Mouse (Mus musculus): ENCODE measurements around the gene Gpx5. TPM values are rescaled to one million over a fixed set of nuclear protein-coding genes. Genes with fewer than 3 reads are reported as not detected.
A peak's percentile ranks its signal among the peaks of the same experiment; 100 is the strongest.

Gpx5 gene
- polyA plus RNA-seq, 1 experiment from 2014 or later = not detected

DNA sequence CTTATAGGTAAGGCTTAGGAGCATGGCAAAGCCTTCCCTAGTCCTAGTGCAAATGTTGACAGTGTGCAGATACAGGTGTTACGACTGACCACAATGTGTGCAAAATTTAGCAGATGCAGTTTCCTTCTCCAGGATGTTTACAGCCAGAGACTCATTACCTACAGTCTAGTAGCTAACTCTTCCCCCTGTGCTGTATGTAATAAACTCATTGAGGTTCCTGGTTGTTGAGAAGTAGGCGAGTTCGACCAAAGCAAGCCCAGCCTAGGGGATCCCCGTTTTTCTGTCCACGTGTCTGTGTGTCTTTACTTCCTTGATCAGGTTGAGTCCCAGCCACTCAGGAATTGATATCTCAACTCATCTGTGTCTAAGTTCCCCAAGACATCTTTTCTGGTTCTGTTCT is 48.4 kb downstream of the Gpx5 start:
- H3K9ac ChIP-seq = no peak overlapping the region
- no peak overlapping the region for H3K27ac ChIP-seq
- H3K27me3 ChIP-seq = peaks cover 27% of the 10 kb centered on the region
- no peak for ATAC-seq (ENCODE audit: low FRiP score)
- 88% methylated on average over 5 of the region's 5 CpGs for WGBS
- no peaks in the 10 kb centered on the region for H3K9me3 ChIP-seq
- H3K4me3 ChIP-seq = no peak overlapping the region
- H3K4me1 ChIP-seq (replicated peaks) = 0 out of 2 replicates have a peak, but pooled peaks cover 6% of the 10 kb centered on the region
- no peaks in the 10 kb centered on the region for H3K36me3 ChIP-seq
- no peak overlapping the region for H3K4me2 ChIP-seq

DNA sequence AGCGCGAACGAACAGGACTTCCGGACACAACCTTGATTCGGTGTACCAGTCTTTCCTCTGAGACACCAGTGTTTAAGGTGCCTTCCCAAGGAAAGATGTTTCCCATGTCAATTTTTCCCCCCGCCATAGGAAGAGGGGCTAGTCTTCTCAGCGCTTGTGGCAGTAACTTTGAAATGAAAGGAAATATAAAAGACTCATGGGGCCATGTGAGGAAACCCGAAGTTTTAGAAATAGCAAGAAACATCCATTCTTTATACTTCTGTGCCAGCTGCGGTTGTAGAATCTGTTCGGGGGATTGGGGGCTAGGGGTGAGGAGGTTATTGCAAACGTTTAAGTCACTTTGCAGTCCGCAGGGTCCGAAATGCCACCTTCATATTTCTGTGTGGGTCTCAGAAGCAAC is 49.3 kb downstream of the Gpx5 start:
- H3K4me3 ChIP-seq = no peak overlapping the region
- WGBS = 23% methylated on average over 13 of the region's 13 CpGs
- no peak overlapping the region for H3K9ac ChIP-seq

DNA sequence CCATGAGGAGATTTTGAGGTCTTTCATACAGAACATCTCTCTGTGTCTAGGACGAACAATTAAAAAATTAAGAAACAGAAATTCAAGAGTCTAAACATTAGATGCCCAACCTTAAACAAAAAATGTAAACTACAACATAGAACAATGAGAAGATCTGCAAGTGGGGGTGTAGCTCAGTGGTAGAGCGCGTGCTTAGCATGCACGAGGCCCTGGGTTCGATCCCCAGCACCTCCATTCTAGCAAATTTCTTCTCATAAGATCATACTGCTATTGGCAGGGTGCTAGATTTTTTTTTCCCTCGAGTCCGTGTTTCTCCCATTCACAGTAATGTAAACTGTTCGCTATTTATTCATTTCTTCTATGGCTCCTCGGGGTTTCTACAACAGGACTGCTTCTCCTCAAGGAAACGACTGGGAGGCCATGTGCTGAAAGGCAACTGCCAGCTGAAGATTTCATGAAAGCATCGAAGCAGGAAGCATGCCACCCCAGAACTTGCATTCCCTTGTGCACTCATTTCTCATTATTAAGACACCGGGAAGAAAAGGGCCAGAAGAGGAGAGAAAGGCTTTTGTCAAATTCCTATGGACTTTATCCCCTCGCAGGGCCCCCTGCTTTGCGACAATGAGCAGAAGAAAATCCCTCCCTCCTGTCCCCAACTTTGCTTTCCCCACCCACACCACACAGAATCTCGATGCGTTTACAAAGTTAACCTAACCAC is 50.0 kb downstream of the Gpx5 start:
- no peak overlapping the region for H3K27ac ChIP-seq
- H3K27me3 ChIP-seq = peaks cover 27% of the 10 kb centered on the region
- H3K36me3 ChIP-seq = no peaks in the 10 kb centered on the region
- no peaks in the 10 kb centered on the region for H3K9me3 ChIP-seq
- 6% methylated on average over 16 of the region's 16 CpGs for WGBS
- ATAC-seq (ENCODE audit: low FRiP score) = no peak
- 0 out of 2 replicates have a peak, but pooled peaks cover 6% of the 10 kb centered on the region for H3K4me1 ChIP-seq (replicated peaks)
- H3K4me3 ChIP-seq = no peak overlapping the region
- peak overlapping the region; percentile 40 for H3K4me2 ChIP-seq
- no peak overlapping the region for H3K9ac ChIP-seq

More for the DNA sequence above, 49.3 kb downstream of the Gpx5 start:
- 0 out of 2 replicates have a peak, but pooled peaks cover 6% of the 10 kb centered on the region for H3K4me1 ChIP-seq (replicated peaks)
- H3K9me3 ChIP-seq = no peaks in the 10 kb centered on the region
- H3K27ac ChIP-seq = no peak overlapping the region
- no peaks in the 10 kb centered on the region for H3K36me3 ChIP-seq
- no peak for ATAC-seq (ENCODE audit: low FRiP score)
- peaks cover 27% of the 10 kb centered on the region for H3K27me3 ChIP-seq
- H3K4me2 ChIP-seq = peak overlapping the region; percentile 40

DNA sequence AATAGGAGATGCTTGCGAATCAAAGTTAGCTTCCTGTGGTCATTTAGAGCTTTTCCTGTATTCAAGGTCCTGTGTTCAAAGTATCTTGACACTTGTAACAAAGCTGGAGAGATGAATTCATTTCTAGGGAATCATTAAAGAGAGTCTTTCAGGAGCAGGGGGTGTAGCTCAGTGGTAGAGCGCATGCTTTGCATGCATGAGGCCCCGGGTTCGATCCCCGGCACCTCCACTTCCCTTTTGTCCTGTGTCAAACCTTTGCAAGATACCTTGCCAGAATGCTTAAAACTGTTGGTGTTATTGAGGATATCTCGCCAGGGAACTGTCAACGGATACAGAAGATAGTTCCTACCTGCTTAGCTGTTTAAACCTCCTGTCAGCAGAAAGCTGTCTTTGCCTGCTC is 51.7 kb downstream of the Gpx5 start:
- Histone ChIP-seq H3K36me3 (no peaks in the 10 kb centered on the region), H3K4me2 (no peak overlapping the region), H3K4me1 (replicated peaks) (0 out of 2 replicates have a peak, but pooled peaks cover 6% of the 10 kb centered on the region), H3K27me3 (peaks cover 24% of the 10 kb centered on the region), H3K9me3 (no peaks in the 10 kb centered on the region), H3K4me3 (no peak overlapping the region), H3K27ac (no peak overlapping the region), H3K9ac (no peak overlapping the region)
- 8% methylated on average over 7 of the region's 7 CpGs for WGBS
- no peak for ATAC-seq (ENCODE audit: low FRiP score)

DNA sequence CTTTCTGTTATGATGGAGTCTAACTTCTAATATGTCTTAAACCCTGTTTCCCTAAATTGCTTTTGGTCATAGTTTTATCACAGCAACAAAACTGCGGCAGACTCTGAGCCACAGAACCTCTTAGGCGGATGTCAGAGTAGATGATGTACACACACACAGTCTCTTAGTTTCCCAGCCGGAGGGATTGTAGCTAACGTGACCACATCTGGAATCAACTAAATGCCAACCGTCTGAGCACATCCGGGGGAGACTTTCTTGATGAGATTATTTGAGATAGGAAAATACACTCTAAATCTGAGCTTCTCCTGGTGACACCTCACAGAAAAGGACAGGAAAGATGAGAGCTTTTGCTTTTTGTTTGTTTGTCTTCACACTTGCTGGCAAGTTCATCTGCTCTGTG is 55.4 kb downstream of the Gpx5 start:
- Histone ChIP-seq H3K9me3 (no peaks in the 10 kb centered on the region), H3K4me2 (no peak overlapping the region), H3K4me3 (no peak overlapping the region), H3K27ac (no peak overlapping the region), H3K27me3 (peaks cover 3% of the 10 kb centered on the region; the same call in 1 of the 2 replicates), H3K9ac (no peak overlapping the region), H3K4me1 (replicated peaks) (peaks cover 6% of the 10 kb centered on the region; the same call in 1 of the 2 replicates), H3K36me3 (no peaks in the 10 kb centered on the region)
- WGBS = 88% methylated on average over 6 of the region's 6 CpGs
- no peak for ATAC-seq (ENCODE audit: low FRiP score)

DNA sequence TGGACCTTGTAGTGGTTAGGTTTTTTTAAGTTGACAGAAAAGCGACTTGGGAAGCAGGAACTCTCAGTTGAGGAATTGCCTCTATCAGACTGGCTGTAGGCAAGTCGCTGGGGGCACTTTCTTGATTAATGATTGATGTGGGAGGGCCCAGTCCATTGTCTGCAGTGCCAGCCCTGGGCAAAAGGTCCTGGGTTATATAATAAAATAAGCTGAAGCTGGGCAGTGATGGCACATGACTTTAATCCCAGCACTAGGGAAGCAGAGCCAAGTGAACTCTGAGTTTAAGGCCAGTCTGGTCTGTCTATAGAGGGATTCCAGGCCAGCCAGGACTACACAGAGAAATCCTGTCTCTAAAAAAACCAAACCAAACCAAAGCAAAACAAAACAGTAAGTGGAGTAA is 55.8 kb downstream of the Gpx5 start:
- no peak overlapping the region for H3K4me2 ChIP-seq
- no peak overlapping the region for H3K4me3 ChIP-seq
- H3K9me3 ChIP-seq = no peaks in the 10 kb centered on the region
- 52% methylated on average over 2 of the region's 2 CpGs for WGBS
- H3K36me3 ChIP-seq = no peaks in the 10 kb centered on the region
- no peak overlapping the region for H3K9ac ChIP-seq
- no peak overlapping the region for H3K27ac ChIP-seq
- H3K4me1 ChIP-seq (replicated peaks) = peaks cover 6% of the 10 kb centered on the region; the same call in 1 of the 2 replicates
- no peak for ATAC-seq (ENCODE audit: low FRiP score)
- H3K27me3 ChIP-seq = 0 out of 2 replicates have a peak, but pooled peaks cover 3% of the 10 kb centered on the region

Other genes starting within 250 kb of the Gpx5 start
- gene Olfr1370, start 217.8 kb downstream of the Gpx5 start, polyA plus RNA-seq (2015; fragmentation: Nextera tagmentation; extraction: Ambion mirVana) = not detected in 2 replicates
- gene Olfr1369-ps1, start 181.2 kb downstream of the Gpx5 start, polyA plus RNA-seq (2015; fragmentation: Nextera tagmentation; extraction: Ambion mirVana) = 0.08 TPM in 1 of 2 replicates, not detected in the other
- gene Olfr263, start 163.1 kb downstream of the Gpx5 start, polyA plus RNA-seq (2015; fragmentation: Nextera tagmentation; extraction: Ambion mirVana) = not detected in 2 replicates
- gene Olfr1368, start 146.9 kb downstream of the Gpx5 start, polyA plus RNA-seq (2015; fragmentation: Nextera tagmentation; extraction: Ambion mirVana) = not detected in 2 replicates
- 82.6 and 82.9 TPM in 2 replicates for gene Trim27, start 113.3 kb downstream of the Gpx5 start, polyA plus RNA-seq (2015; fragmentation: Nextera tagmentation; extraction: Ambion mirVana)
- not detected in 2 replicates for gene Gpx6, start 19.4 kb upstream of the Gpx5 start, polyA plus RNA-seq (2015; fragmentation: Nextera tagmentation; extraction: Ambion mirVana)
- not detected in 2 replicates for gene Olfr1367, start 54.2 kb upstream of the Gpx5 start, polyA plus RNA-seq (2015; fragmentation: Nextera tagmentation; extraction: Ambion mirVana)
- 13.5 and 15.5 TPM in 2 replicates for gene Zscan12, start 70.1 kb upstream of the Gpx5 start, polyA plus RNA-seq (2015; fragmentation: Nextera tagmentation; extraction: Ambion mirVana)
- 83.2 and 85.9 TPM in 2 replicates for gene Zkscan3, start 110.0 kb upstream of the Gpx5 start, polyA plus RNA-seq (2015; fragmentation: Nextera tagmentation; extraction: Ambion mirVana)
- 4.0 and 4.2 TPM in 2 replicates for gene Pgbd1, start 148.3 kb upstream of the Gpx5 start, polyA plus RNA-seq (2015; fragmentation: Nextera tagmentation; extraction: Ambion mirVana)
- gene Zscan26, start 161.0 kb upstream of the Gpx5 start, polyA plus RNA-seq (2015; fragmentation: Nextera tagmentation; extraction: Ambion mirVana) = 22.5 and 25.2 TPM in 2 replicates
- 4.2 and 4.6 TPM in 2 replicates for gene Nkapl, start 175.8 kb upstream of the Gpx5 start, polyA plus RNA-seq (2015; fragmentation: Nextera tagmentation; extraction: Ambion mirVana)
- gene Zkscan4, start 186.2 kb upstream of the Gpx5 start, polyA plus RNA-seq (2015; fragmentation: Nextera tagmentation; extraction: Ambion mirVana) = 9.9 and 10.0 TPM in 2 replicates
- gene Gm10065, start 186.7 kb upstream of the Gpx5 start, polyA plus RNA-seq (2015; fragmentation: Nextera tagmentation; extraction: Ambion mirVana) = not detected in 2 replicates
- 0.44 and 0.57 TPM in 2 replicates for gene AK157302, start 202.5 kb upstream of the Gpx5 start, polyA plus RNA-seq (2015; fragmentation: Nextera tagmentation; extraction: Ambion mirVana)
- gene Gm11273, start 208.7 kb upstream of the Gpx5 start, polyA plus RNA-seq (2015; fragmentation: Nextera tagmentation; extraction: Ambion mirVana) = 3.8 and 8.1 TPM in 2 replicates
- 5.8 and 6.6 TPM in 2 replicates for gene Zkscan8, start 238.4 kb upstream of the Gpx5 start, polyA plus RNA-seq (2015; fragmentation: Nextera tagmentation; extraction: Ambion mirVana)

Measured in hindbrain, embryonic 13.5 days (tissue).